Mouse (Mus musculus): Measurements from ENCODE around the gene Ano4. TPM values are rescaled to one million over a fixed set of nuclear protein-coding genes. Genes with fewer than 3 reads are reported as not detected.
A peak's percentile ranks its signal among the peaks of the same experiment; 100 is the strongest.

Gene Ano4
- polyA plus RNA-seq, 1 experiment from 2014 or later: 11.9 TPM

GRCm38 (mm10) chr10:89216078-89216477, 128.5 kb downstream of the Ano4 start:
- no peak overlapping the region for H3K9ac ChIP-seq (ENCODE audit: low read depth, low read length)
- H3K27me3 ChIP-seq (replicated peaks; ENCODE audit: control insufficient read depth, insufficient read depth, low read length): no peaks in the 10 kb centered on the region
- H3K4me2 ChIP-seq (ENCODE audit: low read length): no peak overlapping the region
- no peaks in the 10 kb centered on the region for H3K9me3 ChIP-seq (ENCODE audit: control insufficient read depth, low read length)
- no peak overlapping the region for H3K27ac ChIP-seq (ENCODE audit: low read depth, low read length)
- H3K36me3 ChIP-seq (ENCODE audit: control insufficient read depth, insufficient read depth, low read length): no peaks in the 10 kb centered on the region
- no peaks in the 10 kb centered on the region for H3K4me1 ChIP-seq (ENCODE audit: control insufficient read depth, insufficient read depth, low read depth, low read length)
- peak; percentile 56 for ATAC-seq
- WGBS: 57% methylated on average over 6 of the region's 6 CpGs
- no peak overlapping the region for H3K4me3 ChIP-seq (ENCODE audit: low read length)

DNA sequence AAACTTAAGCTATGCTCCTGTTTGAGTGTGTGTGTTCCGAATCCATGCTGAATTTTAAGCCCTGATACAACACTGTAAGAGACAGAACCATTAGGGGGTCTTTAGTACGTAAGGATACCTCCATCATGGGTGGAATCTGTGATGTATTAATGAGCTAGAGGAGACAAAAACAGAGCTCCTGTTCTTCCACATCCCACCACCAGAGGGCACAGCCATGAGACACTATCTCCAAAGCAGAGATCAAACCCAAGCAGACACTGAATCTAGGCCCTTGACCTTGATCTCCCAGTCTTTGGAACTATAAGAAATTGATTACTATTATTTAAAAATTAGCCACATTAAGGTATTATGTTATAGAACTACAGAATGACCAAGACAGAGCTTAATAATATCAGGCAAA, 138.7 kb downstream of the Ano4 start:
- no peaks in the 10 kb centered on the region for H3K36me3 ChIP-seq (ENCODE audit: control insufficient read depth, insufficient read depth, low read length)
- no peak overlapping the region for H3K9ac ChIP-seq (ENCODE audit: low read depth, low read length)
- H3K4me3 ChIP-seq (ENCODE audit: low read length): no peak overlapping the region
- no peaks in the 10 kb centered on the region for H3K27me3 ChIP-seq (replicated peaks; ENCODE audit: control insufficient read depth, insufficient read depth, low read length)
- 52% methylated on average over 2 of the region's 2 CpGs for WGBS
- H3K9me3 ChIP-seq (ENCODE audit: control insufficient read depth, low read length): no peaks in the 10 kb centered on the region
- ATAC-seq: no peak
- H3K4me1 ChIP-seq (ENCODE audit: control insufficient read depth, insufficient read depth, low read depth, low read length): no peaks in the 10 kb centered on the region
- H3K27ac ChIP-seq (ENCODE audit: low read depth, low read length): no peak overlapping the region
- H3K4me2 ChIP-seq (ENCODE audit: low read length): no peak overlapping the region

- H3K9ac ChIP-seq (ENCODE audit: low read depth, low read length): no peak overlapping the region
- no peaks in the 10 kb centered on the region for H3K27me3 ChIP-seq (replicated peaks; ENCODE audit: control insufficient read depth, insufficient read depth, low read length)
- no peak overlapping the region for H3K4me2 ChIP-seq (ENCODE audit: low read length)
- no peaks in the 10 kb centered on the region for H3K9me3 ChIP-seq (ENCODE audit: control insufficient read depth, low read length)
- WGBS: 94% methylated on average over 10 of the region's 10 CpGs
- H3K4me1 ChIP-seq (ENCODE audit: control insufficient read depth, insufficient read depth, low read depth, low read length): no peaks in the 10 kb centered on the region
- H3K36me3 ChIP-seq (ENCODE audit: control insufficient read depth, insufficient read depth, low read length): no peaks in the 10 kb centered on the region
- ATAC-seq: no peak
- no peak overlapping the region for H3K27ac ChIP-seq (ENCODE audit: low read depth, low read length)
- no peak overlapping the region for H3K4me3 ChIP-seq (ENCODE audit: low read length)
Observed at GRCm38 (mm10) chr10:89196444-89196843, 148.1 kb downstream of the Ano4 start.

DNA sequence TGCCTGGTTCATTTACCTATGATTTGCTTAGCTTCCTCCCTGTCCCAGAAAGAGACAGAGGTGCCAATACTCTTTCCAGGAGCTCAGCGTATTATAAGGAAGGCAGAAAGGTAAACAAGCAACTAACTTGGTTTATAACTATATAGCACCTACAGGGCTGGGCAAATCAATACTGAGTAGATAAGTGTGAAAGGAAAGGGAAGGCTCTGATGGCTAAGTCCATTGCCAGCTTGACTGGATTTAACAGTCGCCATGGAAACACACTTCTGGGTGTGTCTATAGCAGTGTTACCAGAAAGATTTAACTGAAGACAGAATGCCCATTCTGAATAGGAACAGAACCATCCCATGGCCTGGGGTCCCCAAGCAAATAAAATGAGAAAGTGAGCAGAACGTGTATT, 149.5 kb downstream of the Ano4 start:
- Histone ChIP-seq H3K27me3 (replicated peaks; ENCODE audit: control insufficient read depth, insufficient read depth, low read length) (no peaks in the 10 kb centered on the region), H3K9me3 (ENCODE audit: control insufficient read depth, low read length) (no peaks in the 10 kb centered on the region), H3K9ac (ENCODE audit: low read depth, low read length) (no peak overlapping the region), H3K4me3 (ENCODE audit: low read length) (no peak overlapping the region), H3K36me3 (ENCODE audit: control insufficient read depth, insufficient read depth, low read length) (no peaks in the 10 kb centered on the region), H3K27ac (ENCODE audit: low read depth, low read length) (no peak overlapping the region), H3K4me2 (ENCODE audit: low read length) (no peak overlapping the region), H3K4me1 (ENCODE audit: control insufficient read depth, insufficient read depth, low read depth, low read length) (no peaks in the 10 kb centered on the region)
- 80% methylated on average over 3 of the region's 3 CpGs for WGBS
- ATAC-seq: no peak

GRCm38 (mm10) chr10:89194440-89194839, 150.1 kb downstream of the Ano4 start:
- Histone ChIP-seq H3K4me1 (ENCODE audit: control insufficient read depth, insufficient read depth, low read depth, low read length) (no peaks in the 10 kb centered on the region), H3K36me3 (ENCODE audit: control insufficient read depth, insufficient read depth, low read length) (no peaks in the 10 kb centered on the region), H3K4me3 (ENCODE audit: low read length) (no peak overlapping the region), H3K27me3 (replicated peaks; ENCODE audit: control insufficient read depth, insufficient read depth, low read length) (no peaks in the 10 kb centered on the region), H3K9me3 (ENCODE audit: control insufficient read depth, low read length) (no peaks in the 10 kb centered on the region), H3K9ac (ENCODE audit: low read depth, low read length) (no peak overlapping the region), H3K4me2 (ENCODE audit: low read length) (no peak overlapping the region), H3K27ac (ENCODE audit: low read depth, low read length) (no peak overlapping the region)
- WGBS: 82% methylated on average over 7 of the region's 7 CpGs
- no peak for ATAC-seq

- Histone ChIP-seq H3K27me3 (replicated peaks; ENCODE audit: control insufficient read depth, insufficient read depth, low read length) (no peaks in the 10 kb centered on the region), H3K9ac (ENCODE audit: low read depth, low read length) (no peak overlapping the region), H3K4me2 (ENCODE audit: low read length) (no peak overlapping the region), H3K27ac (ENCODE audit: low read depth, low read length) (no peak overlapping the region), H3K9me3 (ENCODE audit: control insufficient read depth, low read length) (no peaks in the 10 kb centered on the region), H3K4me3 (ENCODE audit: low read length) (no peak overlapping the region), H3K36me3 (ENCODE audit: control insufficient read depth, insufficient read depth, low read length) (no peaks in the 10 kb centered on the region), H3K4me1 (ENCODE audit: control insufficient read depth, insufficient read depth, low read depth, low read length) (no peaks in the 10 kb centered on the region)
- WGBS: 91% methylated on average over 4 of the region's 4 CpGs
- no peak for ATAC-seq
Observed at GRCm38 (mm10) chr10:89177921-89178320, 166.6 kb downstream of the Ano4 start.

- H3K27ac ChIP-seq (ENCODE audit: low read depth, low read length): no peak overlapping the region
- no peaks in the 10 kb centered on the region for H3K4me1 ChIP-seq (ENCODE audit: control insufficient read depth, insufficient read depth, low read depth, low read length)
- no peaks in the 10 kb centered on the region for H3K27me3 ChIP-seq (replicated peaks; ENCODE audit: control insufficient read depth, insufficient read depth, low read length)
- no peaks in the 10 kb centered on the region; the same call in 1 of the 2 replicates for H3K9me3 ChIP-seq (ENCODE audit: control insufficient read depth, low read length)
- WGBS: 89% methylated on average over 1 of the region's 1 CpGs
- H3K4me2 ChIP-seq (ENCODE audit: low read length): no peak overlapping the region
- no peak overlapping the region for H3K4me3 ChIP-seq (ENCODE audit: low read length)
- H3K36me3 ChIP-seq (ENCODE audit: control insufficient read depth, insufficient read depth, low read length): no peaks in the 10 kb centered on the region
- ATAC-seq: no peak
- no peak overlapping the region for H3K9ac ChIP-seq (ENCODE audit: low read depth, low read length)
Observed at GRCm38 (mm10) chr10:89164533-89164932, 180.0 kb downstream of the Ano4 start.

- H3K4me2 ChIP-seq (ENCODE audit: low read length): no peak overlapping the region
- no peaks in the 10 kb centered on the region for H3K4me1 ChIP-seq (ENCODE audit: control insufficient read depth, insufficient read depth, low read depth, low read length)
- no peaks in the 10 kb centered on the region for H3K36me3 ChIP-seq (ENCODE audit: control insufficient read depth, insufficient read depth, low read length)
- no peak for ATAC-seq
- H3K9me3 ChIP-seq (ENCODE audit: control insufficient read depth, low read length): no peaks in the 10 kb centered on the region
- no peaks in the 10 kb centered on the region for H3K27me3 ChIP-seq (replicated peaks; ENCODE audit: control insufficient read depth, insufficient read depth, low read length)
- no peak overlapping the region for H3K9ac ChIP-seq (ENCODE audit: low read depth, low read length)
- no peak overlapping the region for H3K27ac ChIP-seq (ENCODE audit: low read depth, low read length)
- WGBS: 77% methylated on average over 2 of the region's 2 CpGs
- no peak overlapping the region for H3K4me3 ChIP-seq (ENCODE audit: low read length)
Observed at GRCm38 (mm10) chr10:89155502-89155901, 189.1 kb downstream of the Ano4 start.

DNA sequence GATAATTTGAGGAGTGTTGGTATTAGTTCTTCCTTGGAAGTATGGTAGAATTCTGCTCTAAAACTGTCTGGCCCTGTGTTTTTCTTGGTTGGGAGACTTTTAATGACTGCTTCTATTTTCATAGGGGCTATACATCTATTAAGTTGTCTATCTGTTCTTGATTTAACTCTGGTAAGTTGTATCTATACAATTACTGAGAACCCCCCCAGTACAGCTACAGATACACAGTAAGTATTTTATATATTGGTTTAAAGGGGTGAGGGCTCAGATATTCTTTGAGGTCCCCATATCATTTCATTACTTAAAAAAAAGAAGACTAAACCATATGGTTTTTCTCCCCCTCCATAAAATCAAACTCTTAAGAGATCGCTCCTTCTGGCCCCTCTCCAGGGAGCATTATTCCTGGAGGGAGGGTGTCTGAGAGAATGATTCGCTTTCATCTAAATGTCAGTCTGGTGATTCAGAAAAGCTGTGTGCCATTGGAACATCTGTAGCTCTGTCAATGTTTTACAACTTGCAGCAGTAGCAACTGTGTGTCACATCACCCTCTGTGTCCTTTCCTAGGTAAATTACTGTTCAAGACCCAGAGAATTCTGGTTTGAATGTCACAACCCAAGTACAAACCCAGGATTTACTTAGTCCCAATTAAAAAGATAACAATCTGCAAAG, 189.6 kb downstream of the Ano4 start:
- Histone ChIP-seq H3K27ac (ENCODE audit: low read depth, low read length) (no peak overlapping the region), H3K4me2 (ENCODE audit: low read length) (no peak overlapping the region), H3K36me3 (ENCODE audit: control insufficient read depth, insufficient read depth, low read length) (no peaks in the 10 kb centered on the region), H3K4me1 (ENCODE audit: control insufficient read depth, insufficient read depth, low read depth, low read length) (no peaks in the 10 kb centered on the region), H3K9me3 (ENCODE audit: control insufficient read depth, low read length) (no peaks in the 10 kb centered on the region), H3K9ac (ENCODE audit: low read depth, low read length) (no peak overlapping the region), H3K4me3 (ENCODE audit: low read length) (no peak overlapping the region), H3K27me3 (replicated peaks; ENCODE audit: control insufficient read depth, insufficient read depth, low read length) (no peaks in the 10 kb centered on the region)
- ATAC-seq: no peak
- 75% methylated on average over 2 of the region's 2 CpGs for WGBS

DNA sequence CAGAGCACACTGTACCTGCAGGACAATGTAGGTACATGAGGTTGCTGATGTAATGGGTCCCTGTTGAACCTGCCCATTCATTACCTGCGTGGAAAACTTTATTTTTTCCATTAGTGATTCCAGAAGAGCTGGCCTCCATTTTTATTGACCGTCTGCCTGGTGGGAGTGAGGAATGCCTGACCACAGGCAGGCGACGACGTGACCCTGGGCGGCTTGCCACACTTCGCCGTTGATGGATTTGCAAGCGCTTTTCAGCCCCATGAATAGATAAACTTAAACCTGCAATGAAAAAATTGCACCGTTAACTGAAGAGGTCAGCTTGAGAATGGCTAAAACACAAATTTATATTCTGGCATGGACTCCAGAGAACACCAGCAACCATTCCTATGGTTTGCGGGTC, 195.4 kb downstream of the Ano4 start:
- Histone ChIP-seq H3K4me1 (ENCODE audit: control insufficient read depth, insufficient read depth, low read depth, low read length) (no peaks in the 10 kb centered on the region), H3K27me3 (replicated peaks; ENCODE audit: control insufficient read depth, insufficient read depth, low read length) (no peaks in the 10 kb centered on the region), H3K9me3 (ENCODE audit: control insufficient read depth, low read length) (no peaks in the 10 kb centered on the region), H3K4me2 (ENCODE audit: low read length) (no peak overlapping the region), H3K36me3 (ENCODE audit: control insufficient read depth, insufficient read depth, low read length) (no peaks in the 10 kb centered on the region), H3K27ac (ENCODE audit: low read depth, low read length) (no peak overlapping the region), H3K4me3 (ENCODE audit: low read length) (no peak overlapping the region), H3K9ac (ENCODE audit: low read depth, low read length) (no peak overlapping the region)
- WGBS: 83% methylated on average over 11 of the region's 11 CpGs
- no peak for ATAC-seq
